Mouse (Mus musculus): ENCODE data around the gene Dnajc24.

Gene Dnajc24

DNA sequence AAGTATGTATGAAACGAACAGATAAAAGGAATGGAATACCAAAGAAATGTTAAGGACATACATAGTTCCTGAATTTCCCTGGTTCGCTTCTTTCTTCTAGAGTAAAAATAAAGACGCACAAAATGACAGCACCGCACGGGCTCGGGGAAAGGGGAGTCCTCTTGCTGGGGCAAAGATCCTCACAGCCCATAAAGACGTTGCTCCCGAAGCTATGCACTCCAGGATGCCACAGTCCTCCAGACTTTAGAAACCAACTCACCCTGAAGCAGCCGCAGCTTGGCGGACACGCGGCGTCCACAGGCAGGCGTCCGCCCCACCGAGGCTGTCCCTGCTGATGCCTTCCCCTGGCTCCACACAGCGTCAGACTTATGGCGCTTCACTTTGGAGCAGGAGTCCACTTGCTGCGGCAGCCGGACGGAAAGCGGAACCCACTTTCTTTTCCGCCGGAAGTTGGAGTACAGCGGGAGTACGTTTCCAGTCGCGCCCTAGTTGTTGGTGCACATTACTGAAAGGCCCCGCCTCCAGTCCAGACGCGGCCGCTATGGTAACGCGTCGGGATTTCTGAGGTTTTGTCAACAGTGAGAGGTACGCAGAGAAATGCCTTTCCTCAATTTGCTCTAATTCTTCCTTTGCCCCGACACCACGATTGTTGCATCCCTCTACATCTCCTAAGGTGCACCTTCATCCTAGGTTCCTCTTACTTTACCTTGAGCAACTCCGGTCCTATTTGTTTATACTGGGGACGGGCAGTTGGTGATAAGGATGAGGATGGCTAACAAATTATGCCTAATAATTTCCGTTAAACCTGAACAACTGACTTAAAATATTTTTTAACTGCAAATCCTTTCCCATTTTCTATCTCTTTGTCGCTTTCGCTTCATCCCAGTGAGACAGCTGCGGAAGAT is at the start of gene Dnajc24:
TSS of gene Dnajc24 (minus strand) at position 715 of the 905 bp plus-strand sequence.
- in situ Hi-C loops (cut with MboI, MseI), result no loop called here

DNA sequence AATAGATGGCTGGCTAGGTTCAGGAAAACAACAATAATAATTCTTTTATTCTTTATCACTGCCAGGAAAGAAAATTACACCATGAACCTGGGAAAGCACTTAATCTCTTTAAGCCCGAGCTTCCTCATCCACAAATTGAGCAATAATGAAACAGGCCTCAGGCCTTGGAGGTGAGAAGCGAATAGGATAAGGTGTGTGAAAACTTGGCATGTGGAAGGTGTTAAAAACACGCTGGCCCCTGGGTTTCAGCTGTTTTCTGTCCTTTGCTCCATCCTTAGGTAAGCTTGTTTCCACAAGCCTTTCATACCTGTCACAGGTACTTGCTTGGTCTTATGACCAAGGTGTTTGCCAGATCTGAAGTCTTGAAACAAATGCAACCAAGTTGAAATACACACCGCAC is 43.3 kb upstream of the Dnajc24 start:
- in situ Hi-C loops (cut with MboI, MseI), result no loop called here

DNA sequence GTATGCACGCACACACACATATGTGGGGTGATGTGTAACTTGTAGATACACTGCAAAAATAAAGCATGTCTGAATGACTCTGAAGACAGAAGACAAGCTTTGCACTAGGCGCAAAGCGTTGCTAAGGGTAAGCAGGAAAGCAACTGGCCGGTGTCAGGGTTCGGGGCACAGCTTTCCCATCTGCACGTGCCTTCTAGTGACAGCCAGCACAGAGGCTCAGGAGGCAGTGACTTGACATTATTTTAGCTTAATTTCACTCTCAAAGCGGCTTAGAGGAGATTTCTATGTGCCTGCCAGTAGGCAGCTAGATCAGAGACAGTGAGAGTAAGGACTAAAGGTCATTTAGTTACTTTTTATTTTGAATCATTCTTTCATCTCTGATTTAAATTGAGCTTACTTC is 39.1 kb upstream of the Dnajc24 start:
- in situ Hi-C loops (cut with MboI, MseI), result no loop called here

DNA sequence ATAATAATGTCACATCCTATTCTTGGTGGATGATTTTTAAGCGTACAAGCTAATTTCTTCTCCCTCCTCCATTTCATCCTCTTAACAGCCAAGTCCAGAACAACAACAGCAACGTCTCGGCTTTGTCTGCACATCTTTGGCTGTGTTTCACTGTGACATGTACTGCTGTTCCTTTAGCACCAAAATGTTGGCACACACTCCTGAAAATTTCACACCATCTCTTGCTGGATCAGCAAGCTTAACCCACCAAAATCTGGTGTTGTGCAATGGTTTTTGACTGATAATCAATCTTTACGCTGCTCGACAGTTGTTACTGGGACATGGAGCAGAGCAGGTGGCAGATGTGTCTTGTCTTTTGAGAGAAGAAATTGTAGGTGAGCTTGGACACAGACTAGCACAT is 38.6 kb upstream of the Dnajc24 start:
- in situ Hi-C loops (cut with MboI, MseI), result no loop called here

GRCm38 (mm10) chr2:106038286-106038685 is 34.9 kb upstream of the Dnajc24 start:
- in situ Hi-C loops (cut with MboI, MseI), result no loop called here

DNA sequence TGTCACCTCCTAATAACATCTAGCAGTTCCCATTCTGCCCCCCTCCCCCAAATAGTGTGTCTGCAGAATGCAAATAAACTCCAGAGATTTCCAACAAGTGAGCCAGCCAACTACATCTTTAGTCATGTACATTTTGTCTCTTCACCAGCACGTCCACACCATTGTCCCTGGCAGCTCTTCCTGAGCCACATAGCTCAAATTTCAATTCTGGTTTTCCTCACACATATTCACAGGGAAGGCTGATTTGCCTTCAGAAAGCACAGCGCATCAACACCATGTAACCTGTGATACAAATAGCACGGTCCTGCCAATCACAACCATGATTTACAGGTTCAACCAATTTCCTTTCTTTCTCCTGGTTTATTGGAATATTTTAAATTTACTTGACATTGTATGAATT is 21.5 kb upstream of the Dnajc24 start:
- in situ Hi-C loops (cut with MboI, MseI), result no loop called here

DNA sequence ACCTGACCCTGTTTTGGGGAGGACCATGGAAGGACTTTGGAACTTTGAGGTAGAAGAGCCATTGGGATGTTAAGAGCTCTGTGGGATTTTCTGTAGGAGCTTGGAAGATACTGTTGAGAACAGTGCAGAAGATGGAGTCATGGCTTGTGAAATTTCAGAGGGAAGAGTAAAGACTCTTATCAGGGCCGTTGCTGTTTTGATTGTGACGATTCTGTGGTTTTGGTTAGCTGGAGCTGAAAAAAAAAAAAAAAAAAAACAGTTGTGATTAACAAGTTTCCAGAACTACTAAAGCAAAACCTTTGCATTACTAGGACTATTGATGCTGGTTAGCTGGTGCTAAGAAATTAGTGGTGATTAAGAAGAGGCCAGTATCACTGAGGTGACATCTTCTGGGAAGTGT is 5.1 kb upstream of the Dnajc24 start:
- in situ Hi-C loops (cut with MboI, MseI), result no loop called here

- in situ Hi-C loops (cut with MboI, MseI), result no loop called here
Measured at GRCm38 (mm10) chr2:105987999-105988398, 15.3 kb downstream of the Dnajc24 start.

DNA sequence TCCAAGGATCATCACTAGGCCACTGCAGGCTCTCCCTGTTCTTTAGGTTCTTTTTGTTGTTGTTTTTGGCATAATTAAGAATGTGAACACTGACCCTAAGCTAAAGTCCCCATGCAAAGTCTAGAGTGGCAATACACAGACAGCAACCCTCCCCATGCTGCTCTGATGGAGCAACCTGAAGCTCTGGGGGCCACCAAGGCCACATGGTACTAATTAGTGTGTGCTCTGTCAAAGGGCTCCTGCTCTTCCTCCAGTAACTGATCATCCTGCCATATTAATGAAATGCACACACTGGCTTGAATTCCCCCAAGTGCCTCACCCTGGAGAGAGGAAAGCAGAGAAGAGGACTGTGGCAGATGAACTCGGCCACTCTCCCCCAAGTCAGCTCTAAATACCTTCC is 16.2 kb downstream of the Dnajc24 start:
- in situ Hi-C loops (cut with MboI, MseI), result no loop called here

DNA sequence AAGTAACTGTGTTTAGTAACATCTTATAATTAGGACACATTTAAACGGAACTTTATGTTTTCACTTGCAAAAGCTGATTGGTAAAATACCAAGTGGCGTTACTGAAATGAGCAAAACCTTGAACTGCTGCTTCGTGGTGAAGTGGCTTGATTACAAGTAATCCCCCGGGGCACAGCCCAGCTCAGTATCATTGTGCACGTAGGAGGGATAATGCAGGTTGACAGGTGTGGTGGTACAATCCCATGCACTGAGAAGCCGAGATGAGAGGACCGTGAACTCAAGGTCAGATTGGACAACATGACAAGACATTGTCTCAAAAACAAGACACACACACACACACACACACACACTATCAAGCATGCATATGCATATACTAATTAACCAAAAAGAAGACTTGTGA is 18.1 kb downstream of the Dnajc24 start:
- in situ Hi-C loops (cut with MboI, MseI), result no loop called here

- in situ Hi-C loops (cut with MboI, MseI), result no loop called here
Measured at GRCm38 (mm10) chr2:105978065-105978464, 25.3 kb downstream of the Dnajc24 start.

DNA sequence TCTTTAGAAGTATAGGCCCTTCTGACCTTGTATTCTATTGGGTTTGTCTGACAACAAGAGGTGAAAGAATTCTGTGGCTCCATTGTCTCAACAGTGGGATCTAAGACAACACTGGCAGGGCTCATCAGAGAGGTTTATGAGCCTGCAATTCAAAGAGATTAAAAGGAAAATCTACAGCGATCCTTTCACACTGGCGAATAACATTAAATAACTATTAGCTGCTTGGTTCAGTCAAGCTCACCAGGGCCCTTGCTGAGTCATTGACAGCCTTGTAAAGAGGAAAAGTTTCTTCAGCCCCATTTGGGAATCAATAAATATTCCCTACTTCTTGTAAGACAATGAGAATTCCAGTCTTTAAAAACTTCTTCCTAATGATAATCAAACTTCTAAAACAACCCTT is 29.4 kb downstream of the Dnajc24 start:
- in situ Hi-C loops (cut with MboI, MseI), result no loop called here

- in situ Hi-C loops (cut with MboI, MseI), result no loop called here
Measured at GRCm38 (mm10) chr2:105963447-105963846, 39.9 kb downstream of the Dnajc24 start.

GRCm38 (mm10) chr2:105953862-105954261 is 49.5 kb downstream of the Dnajc24 start:
- in situ Hi-C loops (cut with MboI, MseI), result no loop called here

- in situ Hi-C loops (cut with MboI, MseI), result no loop called here
Measured at GRCm38 (mm10) chr2:105951350-105951940, 51.9 kb downstream of the Dnajc24 start.

DNA sequence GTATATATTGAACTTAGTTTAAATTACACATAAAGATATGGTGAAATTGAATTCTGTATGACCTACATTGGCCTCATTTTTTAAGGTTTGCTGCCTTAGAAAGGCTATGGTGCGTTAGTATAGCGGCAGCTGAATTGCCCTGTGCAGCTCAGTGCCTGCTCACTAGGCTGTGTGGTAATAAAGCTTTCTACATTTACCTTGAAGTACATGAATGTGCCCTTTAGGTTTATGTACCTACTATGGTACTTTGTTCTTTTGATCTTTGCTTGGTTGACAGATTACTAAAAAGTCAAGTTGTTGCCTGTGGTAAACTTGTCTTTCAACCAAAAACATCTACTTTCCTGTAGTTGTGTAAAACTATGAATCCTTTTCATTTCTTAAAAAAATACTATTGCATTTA is 53.2 kb downstream of the Dnajc24 start:
- in situ Hi-C loops (cut with MboI, MseI), result no loop called here

- in situ Hi-C loops (cut with MboI, MseI), result no loop called here
Measured at GRCm38 (mm10) chr2:105917623-105918346, 85.6 kb downstream of the Dnajc24 start.
